Mouse (Mus musculus): ENCODE data around the gene Ankrd44.

The Ankrd44 gene

DNA sequence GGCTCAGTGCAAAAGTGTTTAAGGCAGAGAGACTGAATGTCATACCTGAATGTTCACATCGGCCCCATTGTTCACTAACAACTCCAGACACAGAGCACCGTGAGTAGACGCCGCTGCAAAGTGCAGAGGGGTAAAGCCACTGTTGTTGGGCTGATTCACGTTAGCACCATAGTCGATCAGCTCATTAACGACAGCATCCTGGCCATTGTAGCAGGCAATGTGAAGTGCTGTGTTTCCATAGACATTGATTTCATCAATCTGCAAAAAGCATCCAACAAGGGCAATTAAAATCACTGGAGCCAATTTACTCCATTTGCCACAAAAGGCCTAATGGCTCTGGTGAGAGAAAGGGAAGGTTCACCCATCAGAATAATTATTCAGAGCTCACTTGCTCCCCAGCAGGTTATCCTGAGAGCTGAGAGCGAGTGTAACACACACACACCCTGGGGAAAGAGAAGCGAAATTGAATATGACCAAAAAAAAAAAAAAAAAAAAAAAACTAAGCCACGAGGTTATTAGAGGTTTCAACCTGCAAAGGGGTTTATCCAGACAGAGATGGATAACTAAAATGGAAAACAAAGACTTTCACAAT is 163.9 kb downstream of the Ankrd44 start:
- DNase-seq (ENCODE audit: low spot score in 2 of 2), result no peak

DNA sequence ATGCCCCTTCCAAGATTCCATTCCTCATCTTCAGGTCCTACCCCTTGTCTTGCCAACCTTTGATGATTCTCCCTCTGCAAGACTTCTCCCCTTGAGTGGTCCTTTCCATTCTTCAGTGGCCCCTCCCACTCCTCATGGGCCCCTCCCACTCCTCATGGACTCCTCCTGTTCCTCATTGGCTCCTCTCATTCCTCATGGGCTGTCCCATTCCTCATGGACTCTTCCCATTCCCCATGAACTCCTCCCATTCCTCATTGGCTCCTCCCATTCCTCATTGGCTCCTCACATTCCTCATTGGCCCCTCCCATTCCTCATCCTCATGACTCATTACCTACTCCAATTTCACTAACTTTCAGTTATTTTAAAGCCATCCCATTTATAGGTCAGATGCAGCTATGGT is 166.3 kb downstream of the Ankrd44 start:
- no peak for DNase-seq (ENCODE audit: low spot score in 2 of 2)

DNA sequence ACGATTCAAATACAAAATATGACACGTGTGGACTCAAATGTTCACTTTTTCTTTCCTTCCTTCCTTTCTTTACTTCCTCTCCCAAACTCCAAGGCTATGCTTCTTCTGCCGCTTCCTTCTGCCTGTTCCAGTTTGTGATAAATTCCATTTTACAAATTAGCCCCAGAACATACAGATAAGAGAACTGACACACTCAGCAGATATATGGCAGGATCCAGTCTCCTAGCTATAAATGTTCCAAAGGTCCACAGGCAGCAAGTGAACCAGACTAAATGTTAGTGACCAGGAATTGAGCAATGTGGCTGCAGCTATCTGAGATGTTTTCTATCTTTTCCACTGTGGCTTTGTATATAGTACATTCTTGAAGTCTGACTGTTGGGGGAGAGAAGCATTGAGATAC is 168.9 kb downstream of the Ankrd44 start:
- no peak for DNase-seq (ENCODE audit: low spot score in 2 of 2)

DNA sequence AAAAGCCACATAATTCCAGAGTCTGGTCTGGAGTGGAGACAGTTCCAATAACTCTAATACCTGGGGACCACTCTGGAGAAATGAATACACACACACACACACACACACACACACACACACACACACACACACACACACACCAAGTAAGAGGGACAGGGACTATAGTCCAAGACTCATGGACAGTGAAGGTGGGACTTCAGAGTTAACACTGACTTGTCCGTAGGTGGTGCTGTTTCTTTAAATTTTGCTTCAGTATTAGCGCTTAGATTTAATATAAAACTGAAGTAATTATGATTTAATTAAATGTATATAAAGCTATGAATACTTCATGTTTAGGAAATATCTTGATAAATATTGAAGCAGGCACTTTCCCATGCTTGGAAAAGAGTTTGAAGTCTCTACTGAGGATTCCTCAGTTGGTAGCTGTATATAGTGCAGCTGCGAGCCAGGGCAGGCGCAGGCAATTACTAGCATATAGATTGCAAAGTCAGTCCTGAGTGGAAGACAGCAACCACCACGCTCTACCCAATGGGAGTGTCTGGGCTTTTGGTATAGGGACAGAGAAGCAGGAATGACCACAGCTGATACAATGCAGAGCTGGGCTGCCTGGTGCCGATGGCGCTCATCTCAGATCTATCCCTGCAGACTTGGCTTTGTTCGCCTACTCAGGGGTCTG is 170.4 kb downstream of the Ankrd44 start:
- DNase-seq (ENCODE audit: low spot score in 2 of 2), result no peak

DNA sequence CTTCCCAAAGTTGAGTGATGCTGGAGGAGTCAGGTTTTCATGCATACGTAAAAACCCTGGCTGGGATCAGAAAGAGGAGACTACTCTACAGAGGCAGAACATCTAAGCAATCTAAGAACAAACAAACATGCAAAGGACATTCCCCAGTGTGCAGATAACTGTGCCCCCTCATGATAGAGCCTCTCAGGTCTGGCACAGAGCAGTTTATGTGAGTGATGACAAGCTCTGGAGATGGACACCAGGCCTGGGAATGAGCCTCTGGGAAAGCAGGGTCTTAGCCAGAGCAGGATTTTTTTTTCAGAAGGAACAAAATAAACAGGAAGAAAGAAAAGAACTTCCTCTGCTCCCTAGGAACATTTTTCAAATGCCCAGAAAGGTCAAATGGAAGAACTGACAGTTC is 176.2 kb downstream of the Ankrd44 start:
- no peak for DNase-seq (ENCODE audit: low spot score in 2 of 2)

DNA sequence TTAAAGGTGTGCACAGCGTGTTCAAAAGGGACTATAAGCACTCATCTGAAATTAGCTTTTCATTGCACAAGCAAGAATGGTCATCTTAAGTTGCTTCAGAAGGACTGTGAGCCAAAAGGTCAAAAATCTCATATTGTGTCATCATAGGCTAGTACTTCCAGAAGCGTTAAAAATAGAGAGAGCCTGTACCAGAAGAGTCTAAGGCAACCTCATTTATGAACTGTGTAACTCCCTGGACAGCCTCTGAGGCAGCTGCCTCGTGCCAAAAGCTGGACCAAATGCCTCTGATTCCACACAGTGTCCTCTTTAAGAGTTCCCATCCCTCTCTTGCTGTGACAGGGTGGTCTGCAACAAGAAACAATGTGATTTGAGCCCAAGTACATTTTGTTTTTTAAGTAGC is 176.7 kb downstream of the Ankrd44 start:
- no peak for DNase-seq (ENCODE audit: low spot score in 2 of 2)

DNA sequence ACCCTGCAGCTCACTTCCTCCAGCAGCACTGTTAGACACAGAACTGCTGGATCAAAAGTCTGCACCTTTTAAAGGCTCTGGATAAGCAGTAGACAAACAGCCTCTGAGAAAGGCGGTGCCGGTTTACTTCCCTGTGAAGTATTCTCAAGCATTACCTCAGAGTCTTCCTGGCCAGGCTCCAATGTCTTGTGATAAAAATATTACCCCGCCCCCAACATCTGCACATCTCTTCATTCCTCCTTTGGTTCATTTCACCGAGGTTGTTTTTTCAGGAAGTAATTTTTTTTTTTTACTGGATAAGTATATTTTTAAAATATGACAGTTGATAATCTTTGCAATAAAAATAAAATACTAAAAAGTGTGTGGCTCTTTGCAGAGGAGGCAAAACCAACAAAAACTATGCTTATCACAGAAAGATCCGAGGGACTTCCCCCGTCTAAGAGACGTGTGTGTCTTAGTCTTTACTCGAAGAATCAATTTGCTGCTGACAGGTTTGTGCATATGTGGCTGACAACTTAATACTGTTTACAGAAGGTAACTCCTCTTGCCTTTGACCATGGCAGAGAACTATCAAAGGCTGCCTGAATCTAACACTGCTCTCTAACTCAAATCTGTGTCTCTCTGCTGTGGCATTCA is 178.3 kb downstream of the Ankrd44 start:
- no peak for DNase-seq (ENCODE audit: low spot score in 2 of 2)

DNA sequence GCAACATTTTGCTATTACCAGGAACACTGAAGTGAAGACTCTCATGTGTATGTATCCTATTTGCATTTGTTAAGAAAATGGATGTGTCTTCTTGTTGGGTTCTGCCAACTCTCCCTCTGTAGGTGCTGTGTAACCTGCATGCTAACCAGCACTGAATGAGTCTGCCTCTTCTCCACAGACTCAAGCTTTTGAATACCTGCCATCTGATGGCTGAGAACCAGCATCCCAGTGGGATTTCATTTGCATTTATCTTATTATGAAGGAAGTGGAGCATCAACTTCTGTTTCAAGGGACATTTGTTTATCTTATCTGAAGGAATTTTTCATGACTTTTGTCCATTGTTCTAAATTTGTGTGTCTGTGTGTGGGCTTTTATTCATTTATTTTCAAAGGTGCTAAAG is 180.5 kb downstream of the Ankrd44 start:
- DNase-seq (ENCODE audit: low spot score in 2 of 2), result no peak

DNA sequence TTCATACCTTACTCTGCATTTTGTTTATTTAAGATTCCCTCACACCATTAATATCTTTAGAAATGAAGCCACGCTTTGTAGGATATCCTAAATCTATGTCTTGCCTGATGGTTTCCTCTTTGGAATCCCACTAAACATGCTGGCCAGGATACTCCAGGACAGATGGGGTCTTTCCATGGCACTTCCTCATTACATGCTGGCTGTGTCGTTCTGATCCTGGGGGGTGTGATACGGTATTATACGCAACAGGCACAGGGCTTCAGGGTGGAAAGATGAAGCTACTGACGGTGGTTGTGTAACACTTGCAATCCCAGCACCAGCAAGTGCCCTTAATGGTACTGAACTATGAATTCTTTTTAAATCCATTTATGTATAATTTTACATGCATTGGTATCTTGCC is 182.0 kb downstream of the Ankrd44 start:
- DNase-seq (ENCODE audit: low spot score in 2 of 2), result no peak

DNA sequence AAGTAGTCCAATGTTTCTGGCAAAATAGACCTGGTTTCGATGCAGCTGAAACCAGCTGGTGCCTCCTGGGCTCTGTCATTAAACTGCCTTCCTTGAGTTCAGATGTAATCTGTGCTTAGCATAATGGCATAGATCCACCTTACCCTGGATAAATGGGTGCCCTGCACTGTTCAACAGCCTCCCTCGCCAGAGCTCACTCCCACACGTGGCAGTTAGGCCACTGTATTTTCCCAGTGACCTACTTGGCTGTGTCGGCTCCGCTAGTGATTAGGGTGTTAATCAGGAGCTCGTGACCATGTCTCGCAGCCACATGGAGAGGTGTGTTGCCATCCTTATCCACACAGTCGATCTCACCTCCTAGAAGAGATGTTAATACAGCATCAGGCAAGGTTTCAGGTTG is 183.1 kb downstream of the Ankrd44 start:
- no peak for DNase-seq (ENCODE audit: low spot score in 2 of 2)

DNA sequence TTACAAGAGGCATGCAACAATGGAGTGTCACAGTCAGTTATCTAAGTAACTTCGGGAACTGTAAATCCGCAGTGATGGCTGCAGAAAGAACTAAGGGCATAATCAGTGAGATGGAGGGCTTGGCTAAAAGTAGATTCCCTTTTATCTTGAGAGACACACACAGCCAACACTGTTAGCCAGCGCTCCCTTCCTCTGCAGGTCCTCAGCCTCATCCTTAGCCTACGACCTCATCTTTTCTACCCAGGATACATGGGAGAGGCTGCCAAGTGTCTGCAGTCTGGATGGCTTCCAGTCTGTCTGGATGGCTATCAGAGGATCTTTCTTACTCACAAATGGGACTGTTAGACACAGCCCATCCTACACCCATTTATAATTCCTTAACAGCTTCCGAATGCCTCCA is 185.3 kb downstream of the Ankrd44 start:
- DNase-seq (ENCODE audit: low spot score in 2 of 2), result no peak

DNA sequence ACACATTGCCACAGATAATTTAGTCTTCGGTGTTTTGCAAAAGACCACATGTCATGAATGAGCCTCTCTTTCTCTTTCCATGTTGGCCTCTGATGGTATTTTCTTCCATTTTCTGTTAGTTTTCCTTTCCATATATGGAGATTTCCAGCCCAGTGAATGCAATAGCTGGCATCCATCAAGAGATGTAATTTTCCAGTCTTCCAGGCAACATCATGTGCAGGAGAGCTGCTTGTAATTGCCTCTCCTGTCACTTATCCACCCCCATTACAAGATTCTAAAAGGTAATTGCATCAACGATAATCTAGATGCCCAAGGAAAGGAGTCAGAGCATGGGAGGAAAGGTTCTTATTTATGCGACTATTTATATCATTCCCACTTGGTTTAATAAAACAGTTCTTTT is 188.7 kb downstream of the Ankrd44 start:
- DNase-seq (ENCODE audit: low spot score in 2 of 2), result no peak

DNA sequence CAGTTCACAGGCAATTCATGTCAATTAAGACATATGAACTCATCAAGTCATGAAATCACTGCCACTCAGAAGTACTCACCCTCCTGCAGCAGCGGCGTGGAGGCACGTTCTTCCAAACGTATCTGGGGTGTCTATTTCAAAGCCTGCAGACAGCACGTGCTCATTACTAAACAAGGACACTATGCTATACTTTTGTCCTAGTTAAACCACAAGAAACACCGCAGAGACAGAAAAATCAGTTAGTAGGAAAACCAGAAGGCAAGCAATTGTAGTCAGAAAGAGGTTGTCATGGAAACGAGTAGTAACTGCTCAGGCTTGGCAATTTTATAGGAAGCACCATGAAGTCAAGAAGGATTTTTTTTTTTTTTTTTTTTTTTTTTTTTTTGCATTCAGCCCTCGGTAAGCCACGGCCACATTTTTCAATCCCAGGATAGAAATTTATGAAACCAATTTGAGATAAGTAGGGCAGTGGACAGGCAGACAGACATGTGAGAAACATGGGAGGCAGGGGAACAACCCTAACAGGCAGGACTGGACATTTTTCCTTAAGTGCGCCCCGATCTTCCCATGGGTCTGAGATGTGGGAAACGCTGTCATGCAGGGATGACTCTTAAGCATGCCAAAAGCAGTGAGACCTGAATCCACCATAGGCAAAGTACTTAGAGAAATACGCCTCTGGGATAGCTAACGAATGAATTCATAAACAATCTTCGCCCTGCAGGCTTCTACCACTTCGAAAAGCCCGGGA is 191.1 kb downstream of the Ankrd44 start:
- peak in 1 of 2 experiments; percentile 27 for DNase-seq (ENCODE audit: low spot score in 2 of 2)

DNA sequence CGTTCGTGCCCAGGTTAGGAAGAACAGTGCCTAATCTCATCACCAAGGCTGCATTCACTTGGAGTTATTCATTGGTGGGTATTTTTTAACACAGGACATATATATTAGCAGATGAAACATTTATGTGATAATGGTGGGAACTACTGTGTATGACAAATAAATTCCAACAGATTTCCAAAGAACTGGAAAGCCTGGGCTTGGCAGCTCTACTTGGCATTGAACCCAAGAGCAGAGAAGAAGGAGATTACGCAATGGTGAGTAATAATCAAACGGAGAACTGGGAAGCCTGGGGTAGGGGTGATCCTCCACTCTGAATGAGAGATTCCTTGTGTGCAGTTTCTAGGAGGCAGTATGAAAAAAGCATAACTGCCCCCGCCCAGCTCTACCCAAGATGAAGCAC is 196.9 kb downstream of the Ankrd44 start:
- DNase-seq (ENCODE audit: low spot score in 2 of 2), result no peak

DNA sequence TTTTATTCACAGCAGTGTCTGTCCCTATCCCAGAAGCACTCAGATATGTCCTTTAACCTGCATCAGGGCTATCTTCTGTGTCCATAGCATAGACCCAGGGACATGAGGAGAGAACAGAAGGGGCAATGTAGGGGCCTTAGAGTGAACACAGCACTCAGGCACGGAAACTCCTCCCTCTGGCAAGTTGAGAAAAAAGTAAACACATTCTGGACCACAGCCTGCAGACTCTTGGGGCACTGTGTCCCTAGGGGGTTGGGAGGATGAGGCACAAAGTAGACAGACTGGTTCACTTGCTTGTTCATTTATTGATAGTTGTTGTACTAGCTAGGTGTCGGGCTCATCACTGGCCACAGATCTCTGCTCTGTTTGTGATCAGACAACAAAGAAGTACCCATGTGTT is 199.6 kb downstream of the Ankrd44 start:
- DNase-seq (ENCODE audit: low spot score in 2 of 2), result no peak

DNA sequence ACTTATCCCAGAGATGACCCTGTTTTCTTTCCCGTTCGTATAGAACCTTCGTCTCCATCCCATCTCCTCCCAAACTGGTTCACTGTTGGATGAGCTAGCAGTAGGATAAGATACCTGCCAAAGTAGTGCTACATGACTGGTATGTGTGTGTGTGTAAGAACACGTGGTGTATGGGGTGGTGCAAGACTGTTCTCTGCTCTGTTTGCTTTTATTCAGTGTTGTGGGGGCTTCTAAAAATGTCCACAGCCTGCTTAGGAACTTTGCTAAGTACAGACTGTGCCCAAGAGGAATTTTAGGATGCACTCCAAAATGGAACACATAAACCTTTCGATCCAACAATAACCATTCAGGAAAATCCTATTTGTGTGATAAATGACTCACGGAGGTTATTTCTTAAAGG is 209.3 kb downstream of the Ankrd44 start:
- DNase-seq (ENCODE audit: low spot score in 2 of 2), result peak; percentile 17 to 66

DNA sequence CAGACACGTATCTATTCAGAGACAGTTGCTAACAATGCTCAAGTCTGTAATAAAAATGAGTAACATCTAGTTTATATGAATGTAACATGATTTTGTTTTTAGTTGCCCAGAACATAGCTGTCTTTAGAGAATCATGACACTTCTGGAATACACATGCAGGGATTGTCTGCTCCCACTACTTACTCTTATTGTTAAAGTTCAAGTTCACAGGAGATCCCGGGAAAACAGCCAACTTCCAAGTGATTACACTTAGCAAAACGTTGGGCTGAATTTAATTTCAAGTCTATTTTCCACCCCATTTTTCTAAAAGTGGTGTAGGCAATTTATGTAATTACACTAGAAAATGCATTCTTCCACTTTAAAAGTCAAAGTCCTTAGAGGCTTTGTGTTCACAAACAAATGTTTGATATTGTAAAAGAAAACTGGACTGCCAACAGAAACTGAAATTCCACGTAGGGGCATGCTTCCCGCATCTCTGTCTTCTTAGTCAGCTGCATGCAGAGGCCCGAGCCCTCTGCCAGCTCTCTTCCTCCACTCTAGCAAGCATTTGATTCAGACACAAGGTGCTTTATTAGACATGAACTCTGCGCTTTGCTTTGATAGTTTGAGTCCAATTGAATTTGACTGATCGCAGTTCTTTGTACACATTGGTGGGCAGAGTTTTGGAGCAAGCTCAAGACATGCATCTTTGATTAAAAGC is 211.0 kb downstream of the Ankrd44 start:
- no peak for DNase-seq (ENCODE audit: low spot score in 2 of 2)

DNA sequence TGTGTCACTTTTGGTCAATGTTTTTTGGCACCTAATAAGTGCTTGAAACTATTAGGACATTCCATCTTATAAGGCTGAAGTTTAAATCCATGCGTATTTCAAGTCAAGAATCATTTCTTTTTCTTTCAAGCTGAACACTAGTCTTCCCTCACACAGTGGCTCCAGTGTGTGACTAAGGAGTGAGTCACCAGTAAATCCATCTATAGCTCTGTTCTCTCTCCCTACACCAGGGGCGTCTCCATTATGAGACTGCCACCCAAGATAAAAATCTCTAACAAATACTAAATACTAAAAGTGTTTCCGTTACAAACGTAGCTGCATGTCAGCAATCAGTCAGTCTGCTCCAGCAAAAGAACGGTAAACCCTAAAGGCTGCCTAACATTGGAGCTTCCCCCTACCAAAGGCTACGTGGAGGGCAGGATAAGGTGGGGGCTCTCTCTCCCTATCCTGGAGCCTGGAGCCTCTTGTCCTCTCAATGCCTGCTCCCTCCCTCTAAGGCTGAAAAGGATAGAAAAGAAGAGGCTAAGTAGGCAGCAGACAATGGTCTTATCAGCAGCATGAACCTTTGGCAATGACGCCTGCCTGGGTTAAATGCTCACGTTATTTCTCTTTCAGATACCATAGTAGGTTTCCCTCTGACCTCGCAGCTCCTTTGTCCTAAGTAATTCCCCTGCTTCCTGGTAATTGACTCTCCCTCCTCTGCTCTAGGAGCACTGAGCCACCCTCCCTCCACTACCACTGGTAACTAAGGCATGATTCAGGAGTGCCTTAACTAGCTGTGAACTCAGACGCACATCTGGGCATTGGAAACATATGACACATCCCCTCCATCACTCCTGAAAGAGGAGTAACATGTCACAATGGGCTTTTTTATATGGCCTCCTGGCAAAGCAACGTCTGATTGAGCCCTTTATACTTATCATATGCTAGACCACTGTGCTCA is 212.7 kb downstream of the Ankrd44 start:
- no peak for DNase-seq (ENCODE audit: low spot score in 2 of 2)

DNA sequence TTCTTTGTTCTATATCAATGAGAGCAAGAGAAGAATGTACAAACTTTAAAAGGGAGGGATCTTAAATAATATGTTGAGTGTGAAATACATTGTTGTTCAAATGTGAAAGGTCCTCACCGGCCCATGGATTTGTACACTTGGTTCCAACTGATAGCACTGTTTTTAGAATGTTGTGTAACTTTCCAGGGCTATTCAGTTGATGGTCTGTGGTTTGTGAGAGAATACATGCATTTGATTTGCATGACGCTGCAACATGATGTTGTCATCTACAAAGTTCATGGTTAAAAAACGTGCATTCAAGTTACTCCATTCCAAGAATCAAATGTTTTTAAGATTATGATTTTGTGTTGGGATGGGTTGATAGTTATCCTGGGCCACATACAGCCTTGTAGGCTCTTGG is 214.6 kb downstream of the Ankrd44 start:
- DNase-seq (ENCODE audit: low spot score in 2 of 2), result no peak

DNA sequence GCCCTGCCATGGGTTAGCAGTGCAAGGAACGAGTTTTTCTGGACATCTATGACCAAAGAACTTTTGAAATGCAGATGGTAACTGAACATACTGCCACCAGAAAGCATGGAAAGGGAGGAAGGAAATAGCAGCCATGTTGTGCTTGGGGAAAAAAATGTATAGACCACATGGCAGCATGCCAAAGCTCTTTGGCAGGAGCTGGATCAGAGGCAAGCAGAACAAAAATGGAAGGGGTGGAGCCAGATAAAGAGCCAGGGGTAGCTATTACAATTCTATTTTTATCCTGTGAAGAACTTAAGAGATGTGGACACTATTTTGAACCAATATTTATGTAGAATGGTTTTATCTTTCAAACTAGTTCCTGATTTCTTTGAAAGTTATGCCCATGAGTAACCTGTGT is 215.6 kb downstream of the Ankrd44 start:
- DNase-seq (ENCODE audit: low spot score in 2 of 2), result no peak
